Mouse (Mus musculus): Measurements from ENCODE around the gene Il9r. TPM values are rescaled to one million over a fixed set of nuclear protein-coding genes. Genes with fewer than 3 reads are reported as not detected.

Gene Il9r
- polyA plus RNA-seq, 1 experiment from 2014 or later, result not detected

- Histone ChIP-seq H3K9me3 (replicated peaks; ENCODE audit: control insufficient read depth, low read length, poor library complexity, severe bottlenecking) (no peaks in the 10 kb centered on the region), H3K4me2 (ENCODE audit: low read length) (no peak overlapping the region), H3K4me3 (ENCODE audit: low read depth, low read length) (no peak overlapping the region), H3K27me3 (ENCODE audit: control insufficient read depth, insufficient read depth, low read depth, low read length) (no peaks in the 10 kb centered on the region), H3K4me1 (ENCODE audit: control insufficient read depth, insufficient read depth, low read length) (peaks cover 26% of the 10 kb centered on the region), H3K36me3 (ENCODE audit: control insufficient read depth, insufficient read depth, low read length) (no peaks in the 10 kb centered on the region), H3K27ac (ENCODE audit: low read length) (peak overlapping the region; percentile 56; the same call in 1 of the 2 replicates), H3K9ac (ENCODE audit: low read depth, low read length) (peak overlapping the region; percentile 18; the same call in 1 of the 2 replicates)
- 0 out of 2 replicates have a peak, but pooled peaks have one; percentile 44 for ATAC-seq
- 43% methylated on average over 15 of the region's 15 CpGs for whole genome bisulfite sequencing
Measured at GRCm38 (mm10) chr11:32141627-32142586, 58.2 kb downstream of the Il9r start.

DNA sequence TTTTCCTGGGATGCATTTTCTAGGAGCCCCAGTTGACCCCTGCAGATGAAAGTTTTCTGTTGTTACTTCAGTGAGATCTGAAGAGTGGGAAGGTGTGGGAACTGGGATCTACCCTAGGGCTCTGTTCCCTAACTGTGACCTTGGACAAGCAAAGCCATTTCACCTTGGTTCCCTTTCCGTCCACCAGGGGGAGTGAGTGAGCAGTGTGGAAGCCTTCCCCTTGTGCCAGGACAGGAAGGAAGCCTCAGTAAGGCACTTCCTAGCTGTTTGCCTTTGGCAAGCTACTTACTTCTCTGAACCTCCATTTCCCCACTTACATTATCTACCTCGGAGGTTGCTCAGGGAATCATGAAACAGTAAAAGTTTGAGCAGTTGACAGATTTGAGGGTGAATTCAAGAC lies 59.0 kb downstream of the Il9r start:
- ATAC-seq, result no peak
- H3K9ac ChIP-seq (ENCODE audit: low read depth, low read length), result no peak overlapping the region
- 19% methylated on average over 2 of the region's 2 CpGs for WGBS

DNA sequence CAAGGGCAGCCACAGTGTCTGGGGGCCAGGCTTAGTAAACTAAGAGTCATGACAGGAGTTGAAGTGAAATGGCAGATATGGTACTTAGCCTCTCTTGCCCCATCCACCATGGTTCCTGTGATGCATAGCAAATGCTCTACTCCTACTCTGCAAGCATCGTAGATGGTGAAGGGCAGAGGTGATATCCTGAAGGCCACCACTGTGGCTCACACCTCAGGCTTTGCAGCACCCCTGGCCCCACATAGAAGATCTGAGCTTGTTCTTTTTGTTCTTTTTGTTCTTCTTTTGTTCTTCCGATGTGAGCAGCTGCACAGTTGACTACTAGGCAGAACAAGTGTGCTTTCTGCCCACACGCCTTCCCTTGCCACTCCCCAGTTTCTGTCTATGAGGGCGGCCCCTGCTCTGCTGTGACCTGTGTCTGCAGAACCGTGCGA lies 60.5 kb downstream of the Il9r start:
- H3K27ac ChIP-seq (ENCODE audit: low read length), result no peak overlapping the region
- WGBS, result 72% methylated on average over 6 of the region's 6 CpGs
- ATAC-seq, result no peak

More for the DNA sequence above, 59.0 kb downstream of the Il9r start:
- no peaks in the 10 kb centered on the region for H3K27me3 ChIP-seq (ENCODE audit: control insufficient read depth, insufficient read depth, low read depth, low read length)
- peak overlapping the region; percentile 56; the same call in 1 of the 2 replicates for H3K27ac ChIP-seq (ENCODE audit: low read length)
- H3K4me1 ChIP-seq (ENCODE audit: control insufficient read depth, insufficient read depth, low read length), result peaks cover 26% of the 10 kb centered on the region
- no peaks in the 10 kb centered on the region for H3K36me3 ChIP-seq (ENCODE audit: control insufficient read depth, insufficient read depth, low read length)
- H3K9me3 ChIP-seq (replicated peaks; ENCODE audit: control insufficient read depth, low read length, poor library complexity, severe bottlenecking), result no peaks in the 10 kb centered on the region
- H3K4me2 ChIP-seq (ENCODE audit: low read length), result no peak overlapping the region
- no peak overlapping the region for H3K4me3 ChIP-seq (ENCODE audit: low read depth, low read length)

GRCm38 (mm10) chr11:32138614-32138964 lies 61.5 kb downstream of the Il9r start:
- Histone ChIP-seq H3K9ac (ENCODE audit: low read depth, low read length) (0 out of 2 replicates have a peak overlapping the region, but pooled peaks have one; percentile 7), H3K27me3 (ENCODE audit: control insufficient read depth, insufficient read depth, low read depth, low read length) (no peaks in the 10 kb centered on the region), H3K9me3 (replicated peaks; ENCODE audit: control insufficient read depth, low read length, poor library complexity, severe bottlenecking) (no peaks in the 10 kb centered on the region), H3K4me3 (ENCODE audit: low read depth, low read length) (no peak overlapping the region), H3K36me3 (ENCODE audit: control insufficient read depth, insufficient read depth, low read length) (no peaks in the 10 kb centered on the region), H3K4me2 (ENCODE audit: low read length) (no peak overlapping the region), H3K27ac (ENCODE audit: low read length) (peak overlapping the region; percentile 48), H3K4me1 (ENCODE audit: control insufficient read depth, insufficient read depth, low read length) (peaks cover 28% of the 10 kb centered on the region)
- ATAC-seq, result peak; percentile 50; the same call in 1 of the 2 replicates
- WGBS, result 17% methylated on average over 9 of the region's 9 CpGs

More for the DNA sequence above, 60.5 kb downstream of the Il9r start:
- Histone ChIP-seq H3K9ac (ENCODE audit: low read depth, low read length) (no peak overlapping the region), H3K36me3 (ENCODE audit: control insufficient read depth, insufficient read depth, low read length) (no peaks in the 10 kb centered on the region), H3K9me3 (replicated peaks; ENCODE audit: control insufficient read depth, low read length, poor library complexity, severe bottlenecking) (no peaks in the 10 kb centered on the region), H3K4me1 (ENCODE audit: control insufficient read depth, insufficient read depth, low read length) (peaks cover 28% of the 10 kb centered on the region), H3K4me2 (ENCODE audit: low read length) (no peak overlapping the region), H3K27me3 (ENCODE audit: control insufficient read depth, insufficient read depth, low read depth, low read length) (no peaks in the 10 kb centered on the region), H3K4me3 (ENCODE audit: low read depth, low read length) (no peak overlapping the region)

DNA sequence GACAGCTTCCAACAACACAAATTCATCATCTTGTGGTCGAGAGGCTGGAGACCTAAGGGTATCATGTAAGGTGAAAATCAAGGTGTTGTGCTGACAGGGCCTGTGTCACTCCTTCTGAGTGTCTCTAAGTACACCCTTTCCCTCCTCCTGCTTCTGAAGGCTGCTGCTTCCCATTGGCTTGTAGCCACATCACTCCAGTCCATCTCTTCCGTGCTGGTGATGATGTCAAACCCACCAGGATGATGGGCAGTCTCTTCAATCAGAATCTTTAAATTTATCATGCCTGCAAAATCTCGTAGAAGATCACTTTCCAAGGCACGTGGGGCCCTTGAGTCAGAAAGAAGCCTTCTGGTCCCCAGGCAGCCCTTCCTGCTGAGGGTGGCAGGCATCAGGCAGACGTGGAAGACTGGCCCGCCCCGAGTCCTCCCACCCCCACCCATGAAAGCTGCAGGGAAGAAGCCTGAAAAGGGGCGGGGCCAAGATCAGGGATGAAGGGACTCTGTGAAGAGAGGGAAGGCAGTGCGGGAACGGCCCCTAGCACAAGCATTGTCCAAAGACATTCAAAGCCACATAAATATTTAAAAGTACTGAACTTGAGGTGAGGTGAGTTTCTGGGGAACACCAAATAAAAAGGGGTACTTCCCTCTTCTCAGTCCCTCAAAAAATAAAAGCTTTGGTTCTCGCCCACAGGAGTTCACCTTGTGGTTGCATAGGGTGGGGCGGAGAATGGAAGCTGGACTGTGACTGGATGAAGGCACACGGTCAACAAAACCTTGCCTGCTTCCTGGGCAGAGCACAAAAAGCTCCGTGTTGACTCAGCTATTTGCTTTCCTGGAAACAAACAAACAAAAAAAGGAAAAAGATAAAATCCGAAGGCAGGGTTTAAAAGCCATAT lies 62.1 kb downstream of the Il9r start:
- H3K4me2 ChIP-seq (ENCODE audit: low read length), result peak overlapping the region; percentile 13; the same call in 1 of the 2 replicates
- no peaks in the 10 kb centered on the region for H3K36me3 ChIP-seq (ENCODE audit: control insufficient read depth, insufficient read depth, low read length)
- WGBS, result 22% methylated on average over 15 of the region's 15 CpGs
- no peaks in the 10 kb centered on the region for H3K27me3 ChIP-seq (ENCODE audit: control insufficient read depth, insufficient read depth, low read depth, low read length)
- no peak overlapping the region for H3K4me3 ChIP-seq (ENCODE audit: low read depth, low read length)
- peak overlapping the region; percentile 48 for H3K27ac ChIP-seq (ENCODE audit: low read length)
- peak; percentile 43 for ATAC-seq
- peaks cover 28% of the 10 kb centered on the region for H3K4me1 ChIP-seq (ENCODE audit: control insufficient read depth, insufficient read depth, low read length)
- H3K9ac ChIP-seq (ENCODE audit: low read depth, low read length), result no peak overlapping the region
- H3K9me3 ChIP-seq (replicated peaks; ENCODE audit: control insufficient read depth, low read length, poor library complexity, severe bottlenecking), result no peaks in the 10 kb centered on the region

Other genes starting within 250 kb of the Il9r start
- gene 4930524B15Rik, start 234.7 kb downstream of the Il9r start, polyA plus RNA-seq (2015; fragmentation: Nextera tagmentation; extraction: Ambion mirVana), result 0.20 and 0.53 TPM in 2 replicates
- 730 and 757 TPM in 2 replicates for gene Nsg2, start 199.8 kb downstream of the Il9r start, polyA plus RNA-seq (2015; fragmentation: Nextera tagmentation; extraction: Ambion mirVana)
- 37.2 and 41.2 TPM in 2 replicates for gene Snrnp25, start 5.1 kb upstream of the Il9r start, polyA plus RNA-seq (2015; fragmentation: Nextera tagmentation; extraction: Ambion mirVana)
- gene Rhbdf1, start 22.0 kb upstream of the Il9r start, polyA plus RNA-seq (2015; fragmentation: Nextera tagmentation; extraction: Ambion mirVana), result 18.5 and 24.0 TPM in 2 replicates
- gene Mpg, start 26.2 kb upstream of the Il9r start, polyA plus RNA-seq (2015; fragmentation: Nextera tagmentation; extraction: Ambion mirVana), result 36.1 and 41.7 TPM in 2 replicates
- gene Nprl3, start 67.4 kb upstream of the Il9r start, polyA plus RNA-seq (2015; fragmentation: Nextera tagmentation; extraction: Ambion mirVana), result 45.3 and 52.4 TPM in 2 replicates
- gene Hba-x, start 76.1 kb upstream of the Il9r start, polyA plus RNA-seq (2015; fragmentation: Nextera tagmentation; extraction: Ambion mirVana), result 3.2 and 11.6 TPM in 2 replicates
- gene Hba-a1, start 83.2 kb upstream of the Il9r start, polyA plus RNA-seq (2015; fragmentation: Nextera tagmentation; extraction: Ambion mirVana), result 2,278 and 2,570 TPM in 2 replicates
- 1.1 and 1.5 TPM in 2 replicates for gene Hbq1b, start 86.7 kb upstream of the Il9r start, polyA plus RNA-seq (2015; fragmentation: Nextera tagmentation; extraction: Ambion mirVana)
- 5,737 and 6,589 TPM in 2 replicates for gene Hba-a2, start 96.2 kb upstream of the Il9r start, polyA plus RNA-seq (2015; fragmentation: Nextera tagmentation; extraction: Ambion mirVana)
- 1.7 and 2.0 TPM in 2 replicates for gene Hbq1a, start 99.8 kb upstream of the Il9r start, polyA plus RNA-seq (2015; fragmentation: Nextera tagmentation; extraction: Ambion mirVana)
- gene Sh3pxd2b, start 147.5 kb upstream of the Il9r start, polyA plus RNA-seq (2015; fragmentation: Nextera tagmentation; extraction: Ambion mirVana), result 21.6 and 23.4 TPM in 2 replicates

All from midbrain, embryonic 16.5 days (tissue).